In the genomic region with DNA sequence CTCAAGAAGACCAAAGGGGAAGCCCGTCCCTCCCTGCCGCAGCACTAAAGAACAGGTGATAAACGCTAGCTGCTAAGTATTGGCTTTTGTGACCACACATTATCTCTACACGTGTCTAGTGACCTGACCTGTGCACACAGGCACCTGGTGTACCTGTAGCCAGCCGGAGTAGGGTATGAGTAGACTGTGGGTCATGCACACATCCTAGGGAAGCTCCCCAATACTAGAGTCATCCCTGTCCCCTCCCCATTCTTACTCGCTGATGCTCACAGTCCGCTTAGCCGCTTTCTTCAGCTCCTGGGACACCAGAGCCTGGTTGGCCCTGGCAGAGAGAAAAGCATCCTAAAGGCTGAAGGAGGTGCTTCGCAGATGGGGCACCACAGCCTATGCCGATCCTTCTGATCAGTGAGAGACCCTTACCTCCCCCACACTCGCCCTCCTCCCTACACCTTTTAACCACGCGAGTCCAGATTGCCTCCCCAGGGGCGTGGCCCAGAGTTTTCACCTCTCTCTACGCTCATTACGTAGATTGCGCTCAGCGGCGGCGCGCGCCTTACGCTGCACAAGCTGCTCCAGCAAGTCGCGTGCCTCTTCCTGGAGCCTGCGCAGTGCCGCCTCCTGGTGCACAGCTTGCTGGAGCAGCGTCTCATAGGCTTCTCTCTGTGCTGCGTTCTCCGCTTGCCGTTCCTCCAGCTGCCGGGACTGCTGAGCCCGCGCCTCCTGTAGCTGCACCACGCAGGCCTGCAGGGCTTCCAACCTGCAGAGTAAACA, we compare ENCODE assay signal across 8 mouse cellular contexts. TPM values are rescaled to one million over a fixed set of nuclear protein-coding genes. Genes with fewer than 3 reads are reported as not detected.
DNase-seq lines count a peak whose midpoint lies in the region; ATAC-seq and TF ChIP-seq lines count a peak whose summit lies in the region.

No protein-coding gene starts in this region.

- 12% methylated on average over 35 of the region's 35 CpGs for WGBS in heart, embryonic 14.5 days
- WGBS in midbrain, postnatal 0 days: 10% methylated on average over 34 of the region's 35 CpGs
- 11% methylated on average over 35 of the region's 35 CpGs for WGBS in stomach, postnatal 0 days

- H3K9me3 ChIP-seq in heart, embryonic 14.5 days (ENCODE audit: control insufficient read depth, low read length): no peaks in the 10 kb centered on the region
- no peaks in the 10 kb centered on the region for H3K9me3 ChIP-seq in midbrain, postnatal 0 days (ENCODE audit: low read length)
- no peaks in the 10 kb centered on the region for H3K9me3 ChIP-seq in stomach, postnatal 0 days (ENCODE audit: control insufficient read depth, low read length)

- ATAC-seq in heart, embryonic 14.5 days (ENCODE audit: insufficient number of reproducible peaks, insufficient read depth, low FRiP score, low read depth): peak; percentile 57
- peak; percentile 89 for ATAC-seq in midbrain, postnatal 0 days (ENCODE audit: low FRiP score)
- ATAC-seq in stomach, postnatal 0 days (ENCODE audit: low FRiP score, low TSS enrichment): peak; percentile 89

- peaks cover 42% of the 10 kb centered on the region for H3K36me3 ChIP-seq in heart, embryonic 14.5 days (ENCODE audit: control insufficient read depth, insufficient read depth, low read length)
- H3K36me3 ChIP-seq in midbrain, postnatal 0 days (ENCODE audit: insufficient read depth, low read length): peaks cover 4% of the 10 kb centered on the region; the same call in 1 of the 2 replicates
- no peaks in the 10 kb centered on the region for H3K36me3 ChIP-seq in stomach, postnatal 0 days (ENCODE audit: control insufficient read depth, insufficient read depth, low read length)

- peak overlapping the region; percentile 64 for H3K4me2 ChIP-seq in heart, embryonic 14.5 days (ENCODE audit: low read length)
- H3K4me2 ChIP-seq in midbrain, postnatal 0 days (ENCODE audit: low read depth, low read length, poor library complexity, severe bottlenecking): peak overlapping the region; percentile 72
- H3K4me2 ChIP-seq in stomach, postnatal 0 days (replicated peaks; ENCODE audit: low read depth): peak overlapping the region; percentile 48

- TF ChIP-seq EP300 in stomach, postnatal 0 days (optimal IDR thresholded peaks at IDR 0.05): no peak

- H3K9ac ChIP-seq in heart, embryonic 14.5 days (ENCODE audit: low read length): peak overlapping the region; percentile 60
- H3K9ac ChIP-seq in midbrain, postnatal 0 days (replicated peaks; ENCODE audit: low read length, poor library complexity, severe bottlenecking): peak overlapping the region; percentile 65
- H3K9ac ChIP-seq in stomach, postnatal 0 days (ENCODE audit: low read length): peak overlapping the region; percentile 18; the same call in 1 of the 2 replicates

- no peak overlapping the region for H3K27ac ChIP-seq in heart, embryonic 14.5 days (replicated peaks in 1 of 2; ENCODE audit: control insufficient read depth in 1 of 2, insufficient read depth in 1 of 2, low read depth in 2 of 2, low read length in 2 of 2)
- 0 out of 2 replicates have a peak overlapping the region, but pooled peaks have one; percentile 43 for H3K27ac ChIP-seq in midbrain, postnatal 0 days (ENCODE audit: low read depth, low read length)
- H3K27ac ChIP-seq in stomach, postnatal 0 days (replicated peaks): no peak overlapping the region

- H3K4me3 ChIP-seq in heart, embryonic 14.5 days (ENCODE audit: control insufficient read depth in 1 of 2, insufficient read depth in 1 of 2, low read depth in 1 of 2, low read length in 2 of 2): peak overlapping the region; percentile 19 to 22
- H3K4me3 ChIP-seq in midbrain, postnatal 0 days (ENCODE audit: low read depth, low read length): peak overlapping the region; percentile 41
- H3K4me3 ChIP-seq in stomach, postnatal 0 days (ENCODE audit: low read depth, low read length): peak overlapping the region; percentile 12; the same call in 1 of the 2 replicates

- peak; percentile 76 for TF ChIP-seq CTCF in midbrain, postnatal 0 days (IDR thresholded peaks at IDR 0.05)
- peak; percentile 74 for TF ChIP-seq CTCF in stomach, postnatal 0 days (IDR thresholded peaks at IDR 0.05; ENCODE audit: low read depth)

- no peaks in the 10 kb centered on the region for H3K27me3 ChIP-seq in heart, embryonic 14.5 days (ENCODE audit: control insufficient read depth, insufficient read depth, low read length)
- peaks cover 3% of the 10 kb centered on the region; the same call in 1 of the 2 replicates for H3K27me3 ChIP-seq in midbrain, postnatal 0 days (ENCODE audit: insufficient read depth, low read length)
- H3K27me3 ChIP-seq in stomach, postnatal 0 days (ENCODE audit: control insufficient read depth, insufficient read depth, low read length): no peaks in the 10 kb centered on the region

- DNase-seq in adrenal gland, postnatal 36 days: peak; percentile 79 to 82
- peak; percentile 75 for DNase-seq in embryo, embryonic 11.5 days (ENCODE audit: low read depth, low spot score)
- DNase-seq in kidney, postnatal 10 days: peak; percentile 91
- peak; percentile 77 for DNase-seq in liver
- peak; percentile 92 for DNase-seq in midbrain, postnatal 0 days (ENCODE audit: low spot score)
- DNase-seq in stomach, postnatal 0 days (ENCODE audit: low spot score): peak; percentile 91
- DNase-seq in spleen, adult 12 weeks (ENCODE audit: low spot score): no peak

- H3K4me1 ChIP-seq in heart, embryonic 14.5 days (ENCODE audit: control insufficient read depth in 2 of 2, insufficient read depth in 2 of 2, low read length in 2 of 2): peaks cover 11 to 16% of the 10 kb centered on the region in 2 experiments
- H3K4me1 ChIP-seq in midbrain, postnatal 0 days (ENCODE audit: insufficient read depth, low read length): peaks cover 9% of the 10 kb centered on the region; the same call in 1 of the 2 replicates
- peaks cover 2% of the 10 kb centered on the region; the same call in 1 of the 2 replicates for H3K4me1 ChIP-seq in stomach, postnatal 0 days (replicated peaks; ENCODE audit: control insufficient read depth, insufficient read depth)

RNA-seq across cellular contexts. Expression of gene Atg16l2, which starts 5.6 kb away (rescaled TPM):
- total RNA-seq in adrenal gland, postnatal 36 days (2021): 10 to 100 TPM; 14.6 to 34.6 TPM
- polyA plus RNA-seq in heart, embryonic 14.5 days (2014; fragmentation: Nextera tagmentation; extraction: Ambion mirVana): 21.3 and 25.5 TPM in 2 replicates
- 17.0 and 31.5 TPM in 2 replicates for total RNA-seq in midbrain, postnatal 0 days (2014; rRNA removed)
- 22.4 and 22.6 TPM in 2 replicates for polyA plus RNA-seq in midbrain, postnatal 0 days (2015; fragmentation: Nextera tagmentation; extraction: Ambion mirVana)
- polyA plus RNA-seq in stomach, postnatal 0 days (2015; fragmentation: Nextera tagmentation; extraction: Ambion mirVana): 6.0 and 7.1 TPM in 2 replicates

RNA-seq across cellular contexts. Expression of gene Stard10, which starts 20.4 kb away (rescaled TPM):
- total RNA-seq in adrenal gland, postnatal 36 days (2021): 10 to 100 TPM; 22.5 to 60.5 TPM
- 41.9 and 61.7 TPM in 2 replicates for polyA plus RNA-seq in heart, embryonic 14.5 days (2014; fragmentation: Nextera tagmentation; extraction: Ambion mirVana)
- total RNA-seq in midbrain, postnatal 0 days (2014; rRNA removed): 21.5 and 47.7 TPM in 2 replicates
- polyA plus RNA-seq in midbrain, postnatal 0 days (2015; fragmentation: Nextera tagmentation; extraction: Ambion mirVana): 11.0 and 12.1 TPM in 2 replicates
- polyA plus RNA-seq in stomach, postnatal 0 days (2015; fragmentation: Nextera tagmentation; extraction: Ambion mirVana): 132 and 144 TPM in 2 replicates

RNA-seq across cellular contexts. Expression of gene Arap1, which starts 51.4 kb away (rescaled TPM):
- total RNA-seq in adrenal gland, postnatal 36 days (2021): 10 to 100 TPM; 30.0 to 35.4 TPM
- polyA plus RNA-seq in heart, embryonic 14.5 days (2014; fragmentation: Nextera tagmentation; extraction: Ambion mirVana): 26.7 and 29.2 TPM in 2 replicates
- 12.3 and 30.0 TPM in 2 replicates for total RNA-seq in midbrain, postnatal 0 days (2014; rRNA removed)
- polyA plus RNA-seq in midbrain, postnatal 0 days (2015; fragmentation: Nextera tagmentation; extraction: Ambion mirVana): 6.9 and 8.9 TPM in 2 replicates
- 37.2 and 44.7 TPM in 2 replicates for polyA plus RNA-seq in stomach, postnatal 0 days (2015; fragmentation: Nextera tagmentation; extraction: Ambion mirVana)
